Mouse (Mus musculus) cortical plate, adult 2 months (tissue): ENCODE measurements around the gene Cdk5rap3. TPM values are rescaled to one million over a fixed set of nuclear protein-coding genes. Genes with fewer than 3 reads are reported as not detected.

Experiments used
- H3K27ac ChIP-seq: fragments of 200-500 bp; 2 replicates; pipeline ENCODE4 v1.5.1; 2012; ENCODE audit warnings: low read length, control low read depth, inconsistent platforms; ENCODE audit not compliant: insufficient read depth
- H3K4me1 ChIP-seq: fragments of 200-500 bp; 2 replicates; pipeline ENCODE4 v1.6.1; 2011; ENCODE audit warnings: low read length; ENCODE audit not compliant: control insufficient read depth, insufficient read depth
- H3K4me3 ChIP-seq: fragments of 200-500 bp; 2 replicates; pipeline ENCODE4 v1.5.1; 2011; ENCODE audit warnings: mild to moderate bottlenecking, low read length, control low read depth; ENCODE audit not compliant: insufficient read depth
- CTCF ChIP-seq: fragments of 200-500 bp; IDR thresholded peaks from 2 replicates; pipeline ENCODE4 v1.5.1; 2011; ENCODE audit warnings: mild to moderate bottlenecking, control low read depth, low read length; ENCODE audit not compliant: insufficient read depth; ENCODE audit errors: extremely low read depth
- POLR2A ChIP-seq: fragments of 200-500 bp; IDR thresholded peaks from 2 replicates; pipeline ENCODE4 v1.6.1; 2011; ENCODE audit warnings: mild to moderate bottlenecking, low read length, control low read depth; ENCODE audit not compliant: insufficient read depth; ENCODE audit errors: extremely low read depth
- polyA plus RNA-seq: library from polyadenylated mRNA; depleted of rRNA; stranded (reverse); fragments of >200 nt; gene quantifications from 2 replicates; pipeline ENCODE4 v1.2.3, GENCODE M21; 2012

The Cdk5rap3 gene
- polyA plus RNA-seq, 1 experiment = 42.9 TPM

DNA sequence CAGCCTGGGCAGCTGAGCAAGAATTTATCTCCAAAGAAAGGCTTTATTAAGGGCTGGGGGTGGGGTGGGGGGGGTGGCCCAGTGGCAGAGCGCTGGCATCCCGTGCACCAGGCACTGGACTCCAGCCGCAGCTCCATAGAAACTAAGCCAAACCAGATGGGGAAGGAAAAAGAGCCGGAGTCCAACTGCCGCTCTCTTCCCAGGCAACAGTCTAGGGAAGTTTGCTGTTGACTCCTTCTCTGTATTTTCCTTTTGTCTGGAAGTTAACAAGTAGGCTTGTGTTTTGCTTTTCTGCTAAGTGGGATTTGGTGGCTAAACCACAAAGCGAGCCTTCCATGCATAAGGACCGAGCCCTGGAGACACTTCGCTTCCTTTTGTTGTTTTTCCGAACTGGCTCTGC is 30.2 kb upstream of the Cdk5rap3 start:
- TF ChIP-seq CTCF (no peak), POLR2A (no peak)
- no peak overlapping the region for H3K4me3 ChIP-seq
- no peak overlapping the region for H3K27ac ChIP-seq
- peaks cover 1% of the 10 kb centered on the region; the same call in 1 of the 2 replicates for H3K4me1 ChIP-seq

DNA sequence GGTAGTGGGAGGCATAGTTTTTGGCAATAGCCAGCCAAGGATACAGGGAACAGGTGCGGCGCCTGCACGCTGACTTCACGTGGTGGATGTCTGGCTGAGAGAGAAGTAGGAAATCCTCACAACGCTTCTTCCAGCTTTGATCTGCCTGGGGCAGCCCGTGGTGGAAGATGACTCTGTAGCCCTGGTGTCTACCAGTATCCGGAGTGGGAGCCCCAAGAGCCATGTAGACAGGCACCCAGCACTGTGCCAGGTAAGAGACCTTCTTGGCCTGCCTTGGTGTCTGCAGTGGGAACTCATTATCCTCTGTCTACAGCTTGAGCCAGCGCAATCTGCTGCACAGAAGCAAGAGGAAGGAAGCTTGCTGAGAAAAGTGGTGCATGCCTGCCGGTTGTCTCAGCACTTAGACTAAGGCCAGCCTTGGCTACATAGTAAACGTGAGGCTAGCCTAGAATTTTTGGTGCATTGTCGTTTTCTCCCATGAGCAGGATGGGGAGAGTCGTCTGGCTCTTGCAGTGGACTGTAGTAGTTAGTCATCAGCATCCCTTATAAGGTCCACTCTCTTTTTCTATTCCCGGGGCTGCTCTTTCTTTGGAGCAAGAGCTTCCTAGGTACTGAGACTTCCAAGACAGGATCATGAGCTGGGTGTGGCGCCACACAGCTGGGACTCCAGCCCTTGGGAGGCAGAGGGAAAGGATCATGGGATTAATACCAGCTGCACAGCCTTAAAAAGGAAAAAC is 28.7 kb upstream of the Cdk5rap3 start:
- Histone ChIP-seq H3K27ac (no peak overlapping the region), H3K4me1 (peaks cover 1% of the 10 kb centered on the region; the same call in 1 of the 2 replicates), H3K4me3 (no peak overlapping the region; the same call in 1 of the 2 replicates)
- TF ChIP-seq CTCF = no peak
- TF ChIP-seq POLR2A = no peak

DNA sequence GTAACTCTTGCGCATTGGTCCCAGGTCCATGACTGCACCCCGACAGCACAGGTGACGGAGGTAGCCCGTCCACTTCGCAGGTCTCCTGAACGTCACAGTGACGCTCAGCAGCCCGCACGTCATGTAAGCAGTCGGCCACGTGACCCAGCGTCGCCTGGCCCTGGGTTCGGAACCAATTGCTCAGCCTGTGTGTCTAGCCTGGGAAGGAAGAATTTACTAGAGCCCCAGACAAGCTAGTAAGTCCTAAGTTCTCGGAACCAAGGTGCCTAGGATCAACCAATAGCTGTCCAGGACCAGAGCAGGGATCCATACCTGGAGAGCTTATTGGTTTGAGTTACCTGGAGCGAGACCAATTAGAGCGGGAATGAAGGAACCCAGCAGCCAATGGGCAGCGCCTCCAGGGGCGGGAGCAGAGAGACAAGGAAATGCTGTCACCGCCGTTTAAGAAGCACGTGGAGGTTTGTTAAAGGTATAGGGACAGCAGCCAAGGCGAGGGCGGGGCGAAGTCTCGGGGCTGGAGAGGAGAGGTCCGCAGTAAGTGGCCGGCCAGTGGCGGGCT is 27.5 kb upstream of the Cdk5rap3 start, which contains the start of gene Pnpo:
Gene Pnpo, minus strand, starts transcription at position 241 of the 559 bp plus-strand sequence.
- Histone ChIP-seq H3K4me3 (peak within 1 kb of the TSS; percentile 54), H3K4me1 (peaks cover 1% of the 10 kb centered on the region; the same call in 1 of the 2 replicates), H3K27ac (no peak within 1 kb of the TSS)
- TF ChIP-seq CTCF (no peak), POLR2A (peak; percentile 91)

DNA sequence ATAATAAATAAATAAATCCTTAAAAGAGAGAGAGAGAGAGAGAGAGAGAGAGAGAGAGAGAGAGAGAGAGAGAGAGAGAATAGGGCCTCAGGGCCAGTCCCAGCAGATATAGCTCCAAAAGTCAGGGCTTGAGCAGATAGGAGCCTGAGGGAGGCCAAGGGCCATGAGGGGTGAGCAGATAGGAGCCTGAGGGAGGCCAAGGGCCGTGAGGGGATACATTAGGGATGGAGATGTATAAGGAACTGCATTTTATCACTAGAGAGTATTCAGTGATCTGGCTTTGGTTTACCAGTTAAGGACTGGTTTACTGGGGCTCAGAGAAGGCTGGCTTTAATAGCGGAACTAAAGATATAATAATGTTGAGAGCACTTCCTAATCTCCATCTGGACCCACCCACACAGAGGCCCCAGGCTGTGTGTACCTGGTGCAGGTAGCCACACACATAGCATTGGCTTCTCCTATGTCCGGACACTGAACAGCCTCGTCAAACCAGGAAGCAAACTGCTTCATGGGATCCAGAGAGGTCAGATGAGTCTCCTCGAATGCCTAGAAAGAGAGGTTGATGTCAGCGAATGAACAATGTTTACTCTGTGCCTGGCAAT is 25.8 kb upstream of the Cdk5rap3 start:
- Histone ChIP-seq H3K4me3 (no peak overlapping the region), H3K27ac (no peak overlapping the region), H3K4me1 (peaks cover 1% of the 10 kb centered on the region; the same call in 1 of the 2 replicates)
- TF ChIP-seq POLR2A = no peak
- TF ChIP-seq CTCF = no peak

DNA sequence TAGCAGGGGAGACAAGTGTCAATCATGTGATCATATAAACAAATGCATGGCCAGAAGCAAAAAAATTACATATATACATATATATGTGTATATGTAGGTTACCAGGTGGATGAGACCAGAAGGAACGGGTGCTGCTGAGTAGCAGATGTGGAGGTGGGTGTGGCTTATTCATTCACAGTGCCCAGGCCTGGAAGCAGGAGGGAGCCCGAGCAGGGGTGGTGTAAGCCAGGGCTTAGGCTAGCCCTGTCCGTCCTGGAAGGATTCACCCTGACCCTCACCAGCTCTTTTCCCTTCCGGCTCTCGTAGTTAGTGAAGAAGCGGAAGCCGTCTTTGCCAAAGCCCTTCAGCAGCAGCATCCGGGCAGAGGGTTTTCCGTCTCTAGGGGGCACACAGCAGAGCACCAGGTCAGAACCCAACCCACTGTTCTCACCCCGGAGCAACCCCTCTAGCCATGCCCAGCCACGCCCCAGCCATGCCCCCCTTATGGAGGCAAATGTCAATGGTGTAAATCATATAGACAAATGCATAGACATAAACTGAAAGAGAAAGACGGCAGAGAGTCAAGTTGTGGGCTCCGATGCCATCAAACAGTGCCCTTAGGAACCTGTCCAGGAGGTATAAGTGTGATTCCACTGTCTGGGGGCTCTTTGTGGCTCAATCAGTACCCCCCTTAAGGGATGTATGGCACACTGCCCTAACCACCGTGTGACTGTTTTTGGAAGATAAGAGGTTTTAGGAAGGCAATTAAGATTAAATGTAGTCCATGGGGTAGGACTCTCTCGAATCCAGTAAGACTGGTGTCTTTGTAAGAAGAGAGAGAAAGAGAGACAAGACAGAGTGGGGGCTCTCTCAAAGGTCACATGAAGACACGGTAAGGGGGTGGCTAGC is 24.5 kb upstream of the Cdk5rap3 start:
- Histone ChIP-seq H3K4me3 (no peak overlapping the region), H3K4me1 (no peaks in the 10 kb centered on the region; the same call in 1 of the 2 replicates), H3K27ac (no peak overlapping the region)
- TF ChIP-seq CTCF = no peak
- TF ChIP-seq POLR2A = no peak

- Histone ChIP-seq H3K4me3 (no peak overlapping the region), H3K27ac (no peak overlapping the region), H3K4me1 (no peaks in the 10 kb centered on the region)
- TF ChIP-seq CTCF (no peak), POLR2A (no peak)
These were observed 22.1 kb upstream of the Cdk5rap3 start for GRCm38 (mm10) chr11:96938426-96938800.

DNA sequence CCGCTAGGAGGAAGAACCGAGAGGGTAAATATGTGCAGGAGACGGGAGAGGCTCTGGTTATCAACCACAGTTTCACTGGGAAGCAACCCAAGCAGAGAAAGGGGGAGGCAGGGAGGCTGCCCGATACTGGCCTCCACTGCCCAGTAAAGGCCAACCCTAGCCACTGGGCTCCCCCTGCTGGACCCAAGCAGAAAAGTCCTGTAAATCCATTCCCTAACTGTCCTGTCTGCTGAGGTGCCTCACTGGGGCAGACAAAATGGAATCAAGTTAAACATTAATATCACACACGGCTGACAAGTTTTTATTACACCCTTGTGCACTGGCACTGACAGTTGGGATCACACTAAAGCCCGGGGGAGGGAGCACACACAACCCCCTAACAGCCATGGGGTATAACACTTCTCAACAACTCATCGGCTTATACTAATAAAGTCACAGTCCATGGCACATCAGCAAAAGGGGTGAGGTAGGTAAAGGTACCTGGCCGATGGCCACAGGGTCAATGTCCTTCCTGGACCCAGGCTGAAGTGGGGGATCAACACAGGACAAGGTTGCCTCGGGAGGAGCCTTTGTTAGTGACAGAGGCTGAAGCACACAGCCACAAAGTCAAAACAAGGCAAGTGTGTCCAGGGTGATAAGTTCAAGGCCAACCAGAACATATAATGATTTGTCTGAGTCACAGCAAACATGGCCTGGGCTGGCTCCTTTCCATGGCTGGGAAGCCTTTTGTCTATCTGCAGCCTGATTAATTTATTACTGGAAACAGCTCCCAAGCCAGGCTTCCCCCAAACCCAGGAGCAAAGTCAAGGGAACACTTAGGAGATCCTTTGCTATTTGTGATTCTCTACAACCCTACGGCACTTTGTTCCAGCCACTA is 21.5 kb upstream of the Cdk5rap3 start:
- H3K27ac ChIP-seq = no peak overlapping the region
- TF ChIP-seq POLR2A = no peak
- peak; percentile 47 for TF ChIP-seq CTCF
- H3K4me1 ChIP-seq = no peaks in the 10 kb centered on the region
- no peak overlapping the region for H3K4me3 ChIP-seq

GRCm38 (mm10) chr11:96935872-96936650 is 19.8 kb upstream of the Cdk5rap3 start:
- H3K4me1 ChIP-seq = no peaks in the 10 kb centered on the region
- no peak overlapping the region for H3K27ac ChIP-seq
- no peak for TF ChIP-seq CTCF
- no peak for TF ChIP-seq POLR2A

More at GRCm38 (mm10) chr11:96935872-96936650, 19.8 kb upstream of the Cdk5rap3 start:
- H3K4me3 ChIP-seq = no peak overlapping the region
